ENCODE assay signal across 11 mouse cellular contexts in genomic region chr6:53795078-53795477, GRCm38 (mm10). TPM values are rescaled to one million over a fixed set of nuclear protein-coding genes. Genes with fewer than 3 reads are reported as not detected.
A peak's percentile ranks its signal among the peaks of the same experiment; 100 is the strongest.
DNase-seq lines count a peak whose midpoint lies in the region; ATAC-seq and TF ChIP-seq lines count a peak whose summit lies in the region.
"Had no signal": no experiment of that assay in that cellular context is flagged by ENCODE, and none has a peak within 500 bp of the region (broad histone marks: within the 10 kb centered on the region; RNA-seq: fewer than 3 reads in every experiment).

No protein-coding gene starts in this region.

- H3K4me3 ChIP-seq in heart, embryonic 14.5 days (ENCODE audit: control insufficient read depth in 1 of 2, insufficient read depth in 1 of 2, low read depth in 1 of 2, low read length in 2 of 2): no peak overlapping the region
- no peak overlapping the region for H3K4me3 ChIP-seq in midbrain, embryonic 15.5 days
- H3K4me3 ChIP-seq in midbrain, embryonic 11.5 days (ENCODE audit: low read depth, low read length): no peak overlapping the region
- H3K4me3 ChIP-seq in hindbrain, embryonic 16.5 days (ENCODE audit: low read length): no peak overlapping the region
- no peak overlapping the region for H3K4me3 ChIP-seq in stomach, postnatal 0 days (ENCODE audit: low read depth, low read length)

- no peaks in the 10 kb centered on the region for H3K36me3 ChIP-seq in heart, embryonic 14.5 days (ENCODE audit: control insufficient read depth, insufficient read depth, low read length)
- H3K36me3 ChIP-seq in midbrain, embryonic 15.5 days (replicated peaks): no peaks in the 10 kb centered on the region
- no peaks in the 10 kb centered on the region for H3K36me3 ChIP-seq in midbrain, embryonic 11.5 days (ENCODE audit: control insufficient read depth, insufficient read depth, low read length)
- H3K36me3 ChIP-seq in hindbrain, embryonic 16.5 days (ENCODE audit: control insufficient read depth, insufficient read depth, low read length): no peaks in the 10 kb centered on the region
- H3K36me3 ChIP-seq in stomach, postnatal 0 days (ENCODE audit: control insufficient read depth, insufficient read depth, low read length): no peaks in the 10 kb centered on the region

- H3K4me1 ChIP-seq in heart, embryonic 14.5 days (ENCODE audit: control insufficient read depth in 2 of 2, insufficient read depth in 2 of 2, low read length in 2 of 2): no peaks in the 10 kb centered on the region; a peak in 1 of 4 replicates
- peaks cover 10% of the 10 kb centered on the region; the same call in 1 of the 2 replicates for H3K4me1 ChIP-seq in midbrain, embryonic 15.5 days
- H3K4me1 ChIP-seq in midbrain, embryonic 11.5 days (ENCODE audit: control insufficient read depth, insufficient read depth, low read length): no peaks in the 10 kb centered on the region
- H3K4me1 ChIP-seq in hindbrain, embryonic 16.5 days (ENCODE audit: control insufficient read depth, insufficient read depth, low read depth, low read length): peaks cover 6% of the 10 kb centered on the region
- no peaks in the 10 kb centered on the region for H3K4me1 ChIP-seq in stomach, postnatal 0 days (replicated peaks; ENCODE audit: control insufficient read depth, insufficient read depth)

- peak overlapping the region; percentile 37 for H3K4me2 ChIP-seq in heart, embryonic 14.5 days (ENCODE audit: low read length)
- H3K4me2 ChIP-seq in midbrain, embryonic 15.5 days: peak overlapping the region; percentile 31
- H3K4me2 ChIP-seq in midbrain, embryonic 11.5 days: no peak overlapping the region
- peak overlapping the region; percentile 40 for H3K4me2 ChIP-seq in hindbrain, embryonic 16.5 days (ENCODE audit: low read length)
- H3K4me2 ChIP-seq in stomach, postnatal 0 days (replicated peaks; ENCODE audit: low read depth): 0 out of 2 replicates have a peak overlapping the region, but pooled peaks have one; percentile 9
- H3K4me2 ChIP-seq: liver, embryonic 11.5 days had no signal

- H3K27ac ChIP-seq in heart, embryonic 14.5 days (replicated peaks in 1 of 2; ENCODE audit: control insufficient read depth in 1 of 2, insufficient read depth in 1 of 2, low read depth in 2 of 2, low read length in 2 of 2): no peak overlapping the region
- H3K27ac ChIP-seq in midbrain, embryonic 15.5 days: no peak overlapping the region
- H3K27ac ChIP-seq in midbrain, embryonic 11.5 days (ENCODE audit: low read depth, low read length): no peak overlapping the region
- H3K27ac ChIP-seq in hindbrain, embryonic 16.5 days (ENCODE audit: low read depth, low read length): no peak overlapping the region
- no peak overlapping the region for H3K27ac ChIP-seq in stomach, postnatal 0 days (replicated peaks)

- no peak for TF ChIP-seq EP300 in stomach, postnatal 0 days (optimal IDR thresholded peaks at IDR 0.05)

- intact Hi-C loops in heart, postnatal 14 days (cut with DNase I): loop anchor here (5.0 kb wide), 3 partner anchors 77 to 432 kb away; no protein-coding TSS in a partner anchor
- intact Hi-C loops in left cerebral cortex, postnatal 36 days (cut with DNase I): loop anchor here (5.0 to 10.0 kb wide), 3 partner anchors 87 to 240 kb away; partner anchors contain the start of gene Chn2

- ATAC-seq in heart, embryonic 14.5 days (ENCODE audit: insufficient number of reproducible peaks, insufficient read depth, low FRiP score, low read depth): no peak
- peak; percentile 52; the same call in 1 of the 2 replicates for ATAC-seq in midbrain, embryonic 15.5 days (replicated peaks)
- ATAC-seq in midbrain, embryonic 11.5 days (ENCODE audit: low FRiP score): no peak
- ATAC-seq in hindbrain, embryonic 16.5 days: peak; percentile 42; the same call in 1 of the 2 replicates
- ATAC-seq in stomach, postnatal 0 days (ENCODE audit: low FRiP score, low TSS enrichment): no peak

- H3K9ac ChIP-seq in heart, embryonic 14.5 days (ENCODE audit: low read length): no peak overlapping the region
- H3K9ac ChIP-seq in midbrain, embryonic 15.5 days: no peak overlapping the region
- H3K9ac ChIP-seq in midbrain, embryonic 11.5 days (ENCODE audit: low read length): no peak overlapping the region
- no peak overlapping the region for H3K9ac ChIP-seq in hindbrain, embryonic 16.5 days (ENCODE audit: low read depth, low read length)
- no peak overlapping the region for H3K9ac ChIP-seq in stomach, postnatal 0 days (ENCODE audit: low read length)

- H3K27me3 ChIP-seq in heart, embryonic 14.5 days (ENCODE audit: control insufficient read depth, insufficient read depth, low read length): peaks cover 9% of the 10 kb centered on the region
- H3K27me3 ChIP-seq in midbrain, embryonic 15.5 days (replicated peaks): peaks cover 7% of the 10 kb centered on the region; the same call in 1 of the 2 replicates
- H3K27me3 ChIP-seq in midbrain, embryonic 11.5 days (ENCODE audit: control insufficient read depth, insufficient read depth, low read length): peaks cover 9% of the 10 kb centered on the region
- 0 out of 2 replicates have a peak, but pooled peaks cover 2% of the 10 kb centered on the region for H3K27me3 ChIP-seq in hindbrain, embryonic 16.5 days (replicated peaks; ENCODE audit: control insufficient read depth, insufficient read depth, low read length)
- no peaks in the 10 kb centered on the region; the same call in 1 of the 2 replicates for H3K27me3 ChIP-seq in stomach, postnatal 0 days (ENCODE audit: control insufficient read depth, insufficient read depth, low read length)

- no peak for DNase-seq in heart, postnatal 14 days
- DNase-seq in midbrain, embryonic 11.5 days (ENCODE audit: low spot score, missing footprints): no peak
- no peak for DNase-seq in stomach, postnatal 0 days (ENCODE audit: low spot score)
- no peak for DNase-seq in left cerebral cortex, postnatal 36 days (ENCODE audit: low spot score in 2 of 2)
- DNase-seq in retina, postnatal 1 day: no peak
- DNase-seq: thymus, adult 18-20 months had no signal

- H3K9me3 ChIP-seq in heart, embryonic 14.5 days (ENCODE audit: control insufficient read depth, low read length): no peaks in the 10 kb centered on the region
- H3K9me3 ChIP-seq in midbrain, embryonic 15.5 days: no peaks in the 10 kb centered on the region
- no peaks in the 10 kb centered on the region for H3K9me3 ChIP-seq in midbrain, embryonic 11.5 days (ENCODE audit: control insufficient read depth, low read length)
- H3K9me3 ChIP-seq in hindbrain, embryonic 16.5 days (ENCODE audit: control insufficient read depth, low read length): no peaks in the 10 kb centered on the region
- H3K9me3 ChIP-seq in stomach, postnatal 0 days (ENCODE audit: control insufficient read depth, low read length): no peaks in the 10 kb centered on the region

- WGBS in heart, embryonic 14.5 days: 39% methylated on average over 11 of the region's 11 CpGs
- WGBS in midbrain, embryonic 15.5 days: 53% methylated on average over 11 of the region's 11 CpGs
- 42% methylated on average over 11 of the region's 11 CpGs for WGBS in midbrain, embryonic 11.5 days
- 46% methylated on average over 11 of the region's 11 CpGs for WGBS in hindbrain, embryonic 16.5 days
- WGBS in stomach, postnatal 0 days: 44% methylated on average over 11 of the region's 11 CpGs

- no peak for TF ChIP-seq CTCF in stomach, postnatal 0 days (IDR thresholded peaks at IDR 0.05; ENCODE audit: low read depth)

RNA-seq across cellular contexts. Expression of gene Tril, which starts 25.6 kb away (rescaled TPM):
- polyA plus RNA-seq in heart, embryonic 14.5 days (2014; fragmentation: Nextera tagmentation; extraction: Ambion mirVana): 4.5 and 4.8 TPM in 2 replicates
- 1 to 10 TPM; 9.3 to 9.9 TPM for total RNA-seq in heart, postnatal 14 days (2021)
- 13.1 and 13.9 TPM in 2 replicates for polyA plus RNA-seq in midbrain, embryonic 15.5 days (2015; fragmentation: Nextera tagmentation; extraction: Ambion mirVana)
- polyA plus RNA-seq in midbrain, embryonic 11.5 days (2014; fragmentation: Nextera tagmentation; extraction: Ambion mirVana): 16.6 TPM in 2 replicates
- polyA plus RNA-seq in hindbrain, embryonic 16.5 days (2015; fragmentation: Nextera tagmentation; extraction: Ambion mirVana): 21.4 and 21.7 TPM in 2 replicates
- 6.8 and 7.4 TPM in 2 replicates for polyA plus RNA-seq in stomach, postnatal 0 days (2015; fragmentation: Nextera tagmentation; extraction: Ambion mirVana)
- 10 to 100 TPM; 31.5 to 33.4 TPM for total RNA-seq in left cerebral cortex, postnatal 36 days (2021)
- total RNA-seq: neutrophil, adult 5-6 weeks had no signal

Comparison
In these comparisons a context has a peak if more than half of its experiments do, and no peak if none do; other contexts are left out.
1. ATAC-seq: peak in midbrain, embryonic 15.5 days (single experiment) and hindbrain, embryonic 16.5 days (single experiment); none in heart, embryonic 14.5 days (single experiment), midbrain, embryonic 11.5 days (single experiment) and stomach, postnatal 0 days (single experiment).